Mouse (Mus musculus) inflammation-experienced regulatory T-cells, adult 6 months (primary cell): ENCODE results near the gene 6720489N17Rik. TPM values are rescaled to one million over a fixed set of nuclear protein-coding genes. Genes with fewer than 3 reads are reported as not detected.
"Not testable (repeated sequence)": the region's sequence is repeated elsewhere in the genome, so short reads cannot be mapped to it uniquely, and the experiment has no call there.

Experiments
- ATAC-seq: one replicate; pipeline ENCODE4 v1.8.0; 2017
- polyA plus RNA-seq, 3 experiments: library from polyadenylated mRNA; unstranded; fragments of 100-300 nt; shearing (Covaris generic); gene quantifications; one replicate each; pipeline ENCODE4 v1.2.1; 2017

6720489N17Rik gene
- 1 to 10 TPM; 1.4 to 6.6 (median 3.1) TPM for polyA plus RNA-seq

DNA sequence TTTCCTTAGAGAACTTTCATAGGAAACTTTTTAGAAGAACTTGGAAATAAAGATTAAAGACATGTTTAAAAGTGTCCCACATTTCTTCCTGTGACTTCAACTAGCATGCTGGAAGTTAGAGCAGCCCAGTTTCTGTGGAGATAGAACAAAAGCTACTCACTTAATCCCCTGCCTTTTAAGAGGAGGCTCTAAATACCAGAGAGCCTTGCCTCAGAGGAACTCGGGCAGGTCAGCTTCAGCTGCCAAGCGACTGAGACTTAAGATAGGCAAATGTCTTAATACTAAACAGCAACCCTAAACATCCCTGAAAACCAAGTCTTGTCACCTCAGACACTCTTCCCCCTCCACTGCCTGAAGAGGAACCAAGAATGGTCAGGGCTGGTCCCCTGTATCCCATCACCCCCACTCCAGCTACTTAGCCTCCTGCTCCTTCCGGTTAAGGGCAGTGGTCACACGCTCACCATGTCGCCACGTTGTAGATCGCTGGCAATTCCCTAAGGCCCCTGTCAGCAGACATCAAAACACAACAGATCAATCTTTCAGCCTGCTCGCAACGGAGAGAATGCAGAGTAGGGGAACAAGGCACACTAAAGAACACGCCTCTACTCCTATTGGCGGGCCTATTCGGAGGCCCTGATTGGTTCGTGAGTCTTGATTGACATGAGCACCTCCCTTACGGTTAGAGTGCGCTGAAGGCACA lies at the start of gene 6720489N17Rik:
TSS of gene 6720489N17Rik (minus strand) at position 606 of the 700 bp plus-strand sequence.
- peak; percentile 100 for ATAC-seq

DNA sequence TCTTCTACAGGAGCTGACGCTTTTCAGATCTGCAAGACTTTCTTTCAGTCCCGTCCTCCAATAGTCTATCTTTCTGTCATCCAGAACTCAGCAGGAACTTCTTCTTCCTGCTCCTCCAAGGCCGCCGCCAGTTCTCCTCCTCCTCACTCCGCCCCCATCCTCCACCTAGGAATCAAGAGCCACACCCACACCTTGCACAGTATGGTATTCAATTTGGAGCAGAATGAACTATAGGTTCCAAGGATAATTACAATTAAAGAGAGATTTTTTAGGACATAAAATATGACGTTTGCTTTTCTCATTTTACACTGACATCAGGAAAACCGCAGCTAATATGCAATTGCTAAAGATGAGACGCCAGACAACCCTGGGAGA lies 29.4 kb upstream of the 6720489N17Rik start:
- ATAC-seq, result peak; percentile 60

DNA sequence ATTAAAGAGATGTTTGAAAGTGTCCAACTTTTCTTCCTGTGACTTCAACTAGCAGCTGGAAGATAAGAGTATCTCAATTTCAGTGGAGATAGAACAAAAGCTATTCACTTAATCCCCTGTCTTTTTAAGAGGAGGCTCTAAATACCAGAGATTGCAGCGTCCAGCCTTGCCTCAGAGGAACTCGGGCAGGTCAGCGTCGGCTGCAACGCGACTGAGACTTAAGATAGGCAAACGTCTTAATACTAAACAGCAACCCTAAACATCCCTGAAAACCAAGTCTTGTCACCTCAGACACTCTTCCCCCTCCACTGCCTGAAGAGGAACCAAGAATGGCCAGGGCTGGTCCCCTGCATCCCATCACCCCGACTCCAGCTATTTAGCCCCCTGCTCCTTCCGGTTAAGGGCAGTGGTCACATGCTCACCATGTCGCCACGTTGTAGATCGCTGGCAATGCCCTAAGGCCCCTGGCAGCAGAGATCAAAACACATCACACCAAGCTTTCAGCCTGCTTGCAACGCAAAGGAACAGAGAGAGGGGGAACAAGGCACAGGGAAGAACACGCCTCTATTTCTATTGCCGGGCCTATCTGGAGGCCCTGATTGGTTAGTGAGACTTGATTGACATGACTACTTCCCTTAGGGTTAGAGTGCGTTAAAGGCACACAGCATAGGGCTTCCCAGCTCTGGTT lies 28.8 kb upstream of the 6720489N17Rik start:
- peak; percentile 100 for ATAC-seq

DNA sequence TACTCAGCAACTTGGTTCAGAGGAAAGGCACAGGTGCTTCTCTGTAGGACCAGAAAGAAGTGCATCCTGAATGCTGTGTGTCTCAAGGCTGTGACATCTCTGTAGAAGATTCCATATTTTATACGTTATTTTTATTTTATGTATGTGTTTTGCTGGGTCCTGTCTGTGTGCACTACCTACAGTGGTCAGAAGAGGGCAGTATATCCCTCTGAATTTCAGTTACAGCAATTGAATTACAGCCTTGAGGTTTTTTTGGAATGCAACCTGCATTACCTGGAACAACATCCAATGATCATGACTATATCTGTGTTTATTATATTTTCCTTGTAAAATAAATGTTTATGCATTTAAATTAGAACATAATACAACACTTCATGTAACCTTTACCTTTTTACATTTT lies 3.1 kb upstream of the 6720489N17Rik start:
- peak; percentile 57 for ATAC-seq

DNA sequence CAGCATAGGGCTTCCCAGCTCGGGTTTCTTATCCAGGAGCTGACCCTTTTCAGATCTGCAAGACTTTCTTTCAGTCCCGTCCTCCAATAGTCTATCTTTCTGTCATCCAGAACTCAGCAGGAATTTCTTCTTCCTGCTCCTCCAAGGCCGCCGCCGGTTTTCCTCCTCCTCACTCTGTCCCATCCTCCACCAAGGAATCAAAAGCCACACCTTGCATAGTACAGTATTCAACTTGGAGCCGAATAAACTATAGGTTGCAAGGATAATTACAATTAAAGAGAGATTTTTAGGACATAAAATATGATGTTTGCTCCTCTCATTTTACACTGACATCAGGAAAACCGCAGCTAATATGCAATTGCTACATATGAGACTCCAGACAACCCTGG lies 289 bp upstream of the 6720489N17Rik start:
- ATAC-seq, result not testable (repeated sequence)

DNA sequence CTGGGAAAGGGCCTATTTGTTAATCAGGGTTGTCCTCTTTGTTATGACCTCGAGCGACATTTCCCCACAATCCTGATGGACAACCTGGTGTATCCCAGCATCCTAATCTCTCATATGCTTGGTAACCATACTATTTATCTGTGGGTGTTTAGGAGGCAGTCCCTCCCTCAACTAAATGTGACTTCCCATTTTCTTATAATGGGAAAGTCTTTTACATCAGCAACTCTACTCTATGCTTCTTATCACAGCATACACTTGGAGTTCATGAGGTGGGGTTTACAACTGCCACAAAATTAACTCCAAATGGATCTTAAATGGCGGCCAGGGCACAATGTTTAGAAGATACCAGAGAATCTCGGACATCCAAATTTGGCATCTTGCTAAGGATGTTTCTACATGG lies 6.5 kb downstream of the 6720489N17Rik start:
- not testable (repeated sequence) for ATAC-seq

DNA sequence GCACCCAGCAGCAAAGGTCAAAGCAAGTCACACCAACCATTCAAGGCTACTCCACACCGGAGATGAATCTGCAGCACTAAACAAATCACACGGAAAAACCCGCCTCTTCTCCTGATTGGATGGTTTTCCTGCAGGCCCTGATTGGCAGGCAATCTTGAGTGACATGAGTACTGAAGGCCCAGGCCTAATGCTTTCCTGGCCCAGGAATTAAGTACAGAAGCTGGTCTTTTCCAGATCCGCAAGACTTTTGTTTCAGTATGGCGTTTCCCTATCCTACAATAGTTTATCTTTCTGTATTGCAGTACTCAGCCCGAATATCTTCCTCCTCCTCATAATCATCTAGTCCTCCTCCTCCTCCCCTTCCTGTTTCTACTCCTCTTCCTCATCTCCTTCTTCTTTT lies 52.9 kb downstream of the 6720489N17Rik start, which contains the start of gene Zfp934:
TSS of gene Zfp934 (minus strand) at position 101 of the 400 bp plus-strand sequence.
- ATAC-seq, result not testable (repeated sequence)

DNA sequence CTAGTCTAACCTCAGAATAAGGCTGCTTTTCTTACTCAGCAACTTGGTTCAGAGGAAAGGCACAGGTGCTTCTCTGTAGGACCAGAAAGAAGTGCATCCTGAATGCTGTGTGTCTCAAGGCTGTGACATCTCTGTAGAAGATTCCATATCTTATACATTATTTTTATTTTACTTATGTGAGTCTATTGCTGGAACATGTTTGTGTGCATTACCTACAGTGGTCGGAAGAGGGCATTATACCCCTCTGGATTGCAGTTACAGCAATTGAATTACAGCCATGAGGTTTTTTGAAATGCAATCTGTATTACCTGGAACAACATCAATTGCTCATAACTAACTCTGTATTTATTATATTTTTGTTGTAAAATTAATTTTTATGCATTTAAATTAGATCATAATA lies 62.3 kb downstream of the 6720489N17Rik start:
- not testable (repeated sequence) for ATAC-seq

DNA sequence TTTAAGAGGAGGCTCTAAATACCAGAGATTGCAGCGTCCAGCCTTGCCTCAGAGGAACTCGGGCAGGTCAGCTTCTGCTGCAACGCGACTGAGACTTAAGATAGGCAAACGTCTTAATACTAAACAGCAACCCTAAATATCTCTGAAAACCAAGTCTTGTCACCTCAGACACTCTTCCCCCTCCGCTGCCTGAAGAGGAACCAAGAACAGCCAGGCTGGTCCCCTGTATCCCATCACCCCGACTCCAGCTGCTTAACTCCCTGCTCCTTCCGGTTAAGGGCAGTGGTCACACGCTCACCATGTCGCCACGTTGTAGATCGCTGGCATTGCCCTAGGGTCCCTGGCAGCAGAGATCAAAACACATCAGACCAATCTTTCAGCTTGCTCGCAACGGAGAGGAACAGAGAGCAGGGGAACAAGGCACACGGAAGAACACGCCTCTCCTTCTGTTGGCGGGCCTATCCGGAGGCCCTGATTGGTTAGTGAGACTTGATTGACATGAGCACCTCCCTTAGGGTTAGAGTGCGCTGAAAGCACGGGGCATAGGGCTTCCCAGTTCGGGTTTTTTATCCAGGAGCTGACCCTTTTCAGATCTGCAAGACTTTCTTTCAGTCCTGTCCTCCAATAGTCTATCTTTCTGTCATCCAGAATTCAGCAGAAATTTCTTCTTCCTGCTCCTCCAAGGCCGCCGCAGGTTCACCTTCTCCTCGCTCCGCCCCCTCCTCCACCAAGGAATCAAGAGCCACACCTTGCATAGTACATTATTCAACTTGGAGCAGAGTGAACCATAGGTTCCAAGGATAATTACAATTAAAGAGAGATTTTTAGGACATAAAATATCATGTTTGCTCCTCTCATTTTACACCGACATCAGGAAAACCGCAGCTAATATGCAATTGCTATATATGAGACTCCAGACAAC lies 65.5 kb downstream of the 6720489N17Rik start, which contains the start of gene Zfp935:
TSS of gene Zfp935 (minus strand) at position 323 of the 922 bp plus-strand sequence.
- peak; percentile 71 for ATAC-seq

Other genes starting within 250 kb of the 6720489N17Rik start
- gene Gm3604, start 241.0 kb downstream of the 6720489N17Rik start, polyA plus RNA-seq, result 10 to 100 TPM in 1 of 3 experiments, 1 to 10 TPM in 2; 4.4 to 10.6 (median 6.9) TPM
- gene Gm49359, start 157.3 kb downstream of the 6720489N17Rik start, polyA plus RNA-seq, result 10 to 100 TPM; 13.6 to 20.3 (median 17.8) TPM
- 1 to 10 TPM in 1 of 3 experiments, not detected in 2; 1.5 TPM for gene Zfp935, start 65.7 kb downstream of the 6720489N17Rik start, polyA plus RNA-seq
- 10 to 100 TPM; 11.0 to 12.3 (median 12.2) TPM for gene Zfp934, start 53.0 kb downstream of the 6720489N17Rik start, polyA plus RNA-seq
- 10 to 100 TPM; 12.2 to 26.0 (median 15.6) TPM for gene Platr25, start 136.5 kb upstream of the 6720489N17Rik start, polyA plus RNA-seq
- gene Gm5141, start 161.6 kb upstream of the 6720489N17Rik start, polyA plus RNA-seq, result 1 to 10 TPM; 3.7 to 6.5 (median 4.6) TPM
- gene Fbp2, start 234.2 kb upstream of the 6720489N17Rik start, polyA plus RNA-seq, result not detected